Mouse (Mus musculus): ENCODE measurements at regions not wholly inside any gene's neighbourhood (a gene's known extent, or its start where the extent isn't known, plus 50 kb on each side); places are given as distances from the start of the nearest gene placed in this dataset.

DNA sequence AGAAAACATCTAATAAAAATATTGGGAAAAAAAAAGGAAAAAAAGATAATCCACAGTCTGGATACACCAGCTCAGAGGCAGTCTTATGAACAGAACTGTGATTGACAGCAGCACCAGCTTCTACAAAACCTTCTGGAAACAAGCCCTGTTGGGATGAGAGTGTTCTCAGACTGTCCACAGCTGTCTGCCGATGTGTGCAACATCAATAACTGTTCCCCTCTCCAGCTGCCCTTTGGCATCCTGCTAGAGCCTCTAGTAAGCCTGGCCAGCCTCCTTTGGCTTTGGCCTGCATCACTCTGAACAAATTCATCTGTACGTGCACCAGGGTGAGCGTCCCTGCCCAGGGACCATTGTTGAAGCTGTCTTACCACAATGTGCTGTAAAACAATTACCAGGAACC lies 137.0 kb upstream of the Irs2 start:
- H3K27ac ChIP-seq = no peak overlapping the region
- no peaks in the 10 kb centered on the region for H3K4me1 ChIP-seq
- H3K27me3 ChIP-seq = no peaks in the 10 kb centered on the region
- H3K36me3 ChIP-seq = no peaks in the 10 kb centered on the region
- no peaks in the 10 kb centered on the region for H3K9me3 ChIP-seq
- no peak overlapping the region for H3K9ac ChIP-seq
- 56% methylated on average over 3 of the region's 3 CpGs for WGBS
- ATAC-seq (ENCODE audit: insufficient number of reproducible peaks, low FRiP score, low TSS enrichment, low read depth) = no peak
- H3K4me3 ChIP-seq = no peak overlapping the region
- no peak overlapping the region for H3K4me2 ChIP-seq

DNA sequence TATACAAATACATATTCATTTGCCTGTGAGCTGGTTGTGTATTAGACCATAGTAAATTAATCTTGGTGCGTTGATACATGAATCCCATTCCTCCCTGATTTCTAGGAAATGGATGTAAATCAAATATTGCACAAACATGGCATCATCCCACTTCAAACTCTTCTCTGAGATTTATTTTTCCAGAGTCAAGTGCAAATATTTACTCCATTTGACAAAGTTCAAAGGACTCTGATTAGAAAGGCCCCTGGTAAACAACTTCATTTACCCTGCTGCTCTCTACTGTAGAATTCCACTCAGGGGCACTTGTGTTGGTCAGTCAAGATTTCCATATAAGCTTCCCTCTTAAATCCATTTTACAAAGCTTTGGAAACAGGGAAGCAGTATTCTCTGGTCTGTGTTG lies 132.3 kb upstream of the Irs2 start:
- H3K4me2 ChIP-seq = no peak overlapping the region
- no peaks in the 10 kb centered on the region for H3K36me3 ChIP-seq
- no peak overlapping the region for H3K27ac ChIP-seq
- 88% methylated on average over 1 of the region's 1 CpGs for WGBS
- ATAC-seq (ENCODE audit: insufficient number of reproducible peaks, low FRiP score, low TSS enrichment, low read depth) = no peak
- no peaks in the 10 kb centered on the region for H3K9me3 ChIP-seq
- H3K9ac ChIP-seq = no peak overlapping the region
- no peaks in the 10 kb centered on the region for H3K27me3 ChIP-seq
- H3K4me3 ChIP-seq = no peak overlapping the region
- H3K4me1 ChIP-seq = no peaks in the 10 kb centered on the region

GRCm38 (mm10) chr8:11139294-11139693 lies 131.0 kb upstream of the Irs2 start:
- ATAC-seq (ENCODE audit: insufficient number of reproducible peaks, low FRiP score, low TSS enrichment, low read depth) = no peak
- WGBS = 62% methylated on average over 2 of the region's 2 CpGs

DNA sequence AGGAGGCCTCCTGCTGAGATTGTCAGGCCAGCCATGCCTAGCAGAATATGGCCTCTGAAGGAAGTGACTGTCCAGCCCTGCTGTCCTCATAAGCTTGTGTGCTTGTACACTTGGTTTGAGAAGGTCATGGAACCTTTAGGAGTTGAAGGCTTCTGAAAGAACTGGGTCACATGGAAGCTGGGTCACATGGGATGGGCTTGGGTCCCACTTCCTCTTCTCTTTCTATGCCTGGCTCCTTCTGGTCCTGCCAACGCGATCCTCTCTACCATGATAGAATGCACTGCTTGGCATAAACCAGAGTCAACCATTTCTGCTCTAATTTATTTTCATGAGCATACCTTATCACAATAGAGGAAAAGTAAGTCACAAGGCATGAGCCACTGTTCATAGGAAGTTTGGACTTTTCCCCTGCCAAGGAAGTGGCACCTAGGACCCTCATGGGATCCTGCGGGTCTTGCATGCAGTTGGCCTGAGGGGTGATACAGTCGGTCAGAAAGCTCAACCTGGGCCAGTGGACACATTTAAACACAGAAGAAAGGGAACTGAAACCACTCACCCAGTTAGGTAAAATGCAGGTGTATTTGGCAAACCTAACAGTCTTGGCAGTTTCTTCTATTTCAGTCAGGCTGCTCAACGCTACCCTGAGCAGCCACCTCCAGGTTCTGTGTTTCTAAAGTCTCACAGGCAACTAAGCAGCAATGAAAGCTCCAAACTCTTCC lies 130.2 kb upstream of the Irs2 start:
- Histone ChIP-seq H3K27me3 (no peaks in the 10 kb centered on the region), H3K27ac (no peak overlapping the region), H3K36me3 (no peaks in the 10 kb centered on the region), H3K9me3 (no peaks in the 10 kb centered on the region), H3K4me3 (no peak overlapping the region), H3K9ac (no peak overlapping the region), H3K4me2 (no peak overlapping the region), H3K4me1 (no peaks in the 10 kb centered on the region)
- WGBS = 89% methylated on average over 5 of the region's 5 CpGs
- ATAC-seq (ENCODE audit: insufficient number of reproducible peaks, low FRiP score, low TSS enrichment, low read depth) = no peak

More at GRCm38 (mm10) chr8:11139294-11139693, 131.0 kb upstream of the Irs2 start:
- no peak overlapping the region for H3K9ac ChIP-seq
- no peaks in the 10 kb centered on the region for H3K9me3 ChIP-seq
- no peaks in the 10 kb centered on the region for H3K4me1 ChIP-seq
- H3K27me3 ChIP-seq = no peaks in the 10 kb centered on the region
- H3K4me2 ChIP-seq = no peak overlapping the region
- no peak overlapping the region for H3K4me3 ChIP-seq
- H3K36me3 ChIP-seq = no peaks in the 10 kb centered on the region
- H3K27ac ChIP-seq = no peak overlapping the region

- Histone ChIP-seq H3K27ac (no peak overlapping the region), H3K9me3 (no peaks in the 10 kb centered on the region), H3K4me3 (no peak overlapping the region), H3K4me2 (no peak overlapping the region), H3K9ac (no peak overlapping the region), H3K36me3 (no peaks in the 10 kb centered on the region), H3K27me3 (no peaks in the 10 kb centered on the region), H3K4me1 (no peaks in the 10 kb centered on the region)
- no peak for ATAC-seq (ENCODE audit: insufficient number of reproducible peaks, low FRiP score, low TSS enrichment, low read depth)
- 72% methylated on average over 4 of the region's 4 CpGs for WGBS
Observed at GRCm38 (mm10) chr8:11136566-11136965, 128.3 kb upstream of the Irs2 start.

DNA sequence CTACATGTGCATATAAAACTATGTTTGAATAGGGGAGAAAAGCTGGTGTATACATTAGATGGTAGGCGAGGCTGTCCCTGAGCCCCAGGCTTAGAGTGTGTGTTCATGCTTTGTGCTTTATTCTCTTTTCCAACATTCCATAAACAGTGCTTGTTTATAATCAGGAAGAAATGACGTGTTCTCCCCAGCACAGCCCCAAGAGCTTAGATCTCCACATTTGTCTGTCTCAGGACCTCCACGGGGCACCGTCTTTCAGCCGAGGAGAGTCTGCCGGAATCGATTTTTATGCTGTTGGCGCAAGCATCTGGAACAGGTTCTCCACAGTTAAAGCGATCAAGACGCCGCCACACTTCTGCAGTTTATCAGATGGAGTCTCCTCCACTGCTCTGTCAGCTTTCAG lies 126.9 kb upstream of the Irs2 start:
- Histone ChIP-seq H3K4me1 (no peaks in the 10 kb centered on the region), H3K27me3 (no peaks in the 10 kb centered on the region), H3K9ac (no peak overlapping the region), H3K27ac (no peak overlapping the region), H3K4me2 (no peak overlapping the region), H3K4me3 (no peak overlapping the region), H3K36me3 (no peaks in the 10 kb centered on the region), H3K9me3 (no peaks in the 10 kb centered on the region)
- ATAC-seq (ENCODE audit: insufficient number of reproducible peaks, low FRiP score, low TSS enrichment, low read depth) = no peak
- WGBS = 66% methylated on average over 11 of the region's 11 CpGs

- Histone ChIP-seq H3K4me3 (no peak overlapping the region), H3K36me3 (no peaks in the 10 kb centered on the region), H3K4me2 (no peak overlapping the region), H3K27me3 (no peaks in the 10 kb centered on the region), H3K27ac (no peak overlapping the region), H3K4me1 (no peaks in the 10 kb centered on the region), H3K9ac (no peak overlapping the region), H3K9me3 (no peaks in the 10 kb centered on the region)
- no peak for ATAC-seq (ENCODE audit: insufficient number of reproducible peaks, low FRiP score, low TSS enrichment, low read depth)
- WGBS = 85% methylated on average over 4 of the region's 4 CpGs
Observed at GRCm38 (mm10) chr8:11134562-11134961, 126.3 kb upstream of the Irs2 start.

- Histone ChIP-seq H3K4me1 (peaks cover 8% of the 10 kb centered on the region), H3K9me3 (no peaks in the 10 kb centered on the region), H3K9ac (no peak overlapping the region), H3K27me3 (no peaks in the 10 kb centered on the region; the same call in 1 of the 2 replicates), H3K4me3 (no peak overlapping the region), H3K27ac (no peak overlapping the region), H3K4me2 (no peak overlapping the region), H3K36me3 (no peaks in the 10 kb centered on the region)
- ATAC-seq (ENCODE audit: insufficient number of reproducible peaks, low FRiP score, low TSS enrichment, low read depth) = no peak
- 59% methylated on average over 5 of the region's 5 CpGs for WGBS
Observed at GRCm38 (mm10) chr8:11119030-11119634, 110.9 kb upstream of the Irs2 start.

DNA sequence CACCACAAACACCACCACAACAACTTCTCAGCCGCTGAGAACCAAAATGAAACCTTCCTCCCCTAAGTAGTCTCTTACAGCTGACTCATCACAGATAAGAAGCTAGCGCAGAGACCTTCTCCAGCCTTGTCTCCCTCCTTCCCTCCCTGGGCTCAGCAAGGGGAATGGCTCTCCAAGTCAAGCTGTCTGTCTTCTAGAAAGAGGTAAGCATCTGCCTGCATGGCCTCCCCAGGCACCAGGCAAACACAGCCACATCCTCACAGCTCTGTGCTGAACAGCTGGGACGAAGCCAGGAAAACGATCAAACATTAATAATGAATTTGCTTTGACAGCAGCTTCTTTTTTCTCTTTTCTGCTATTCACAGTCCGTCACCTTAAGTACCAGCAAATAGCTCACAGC lies 108.3 kb upstream of the Irs2 start:
- no peaks in the 10 kb centered on the region for H3K9me3 ChIP-seq
- H3K27me3 ChIP-seq = no peaks in the 10 kb centered on the region; the same call in 1 of the 2 replicates
- ATAC-seq (ENCODE audit: insufficient number of reproducible peaks, low FRiP score, low TSS enrichment, low read depth) = no peak
- H3K4me1 ChIP-seq = peaks cover 8% of the 10 kb centered on the region
- H3K4me2 ChIP-seq = no peak overlapping the region
- H3K4me3 ChIP-seq = no peak overlapping the region
- H3K36me3 ChIP-seq = no peaks in the 10 kb centered on the region
- H3K27ac ChIP-seq = no peak overlapping the region
- no peak overlapping the region for H3K9ac ChIP-seq
- WGBS = 79% methylated on average over 5 of the region's 5 CpGs

DNA sequence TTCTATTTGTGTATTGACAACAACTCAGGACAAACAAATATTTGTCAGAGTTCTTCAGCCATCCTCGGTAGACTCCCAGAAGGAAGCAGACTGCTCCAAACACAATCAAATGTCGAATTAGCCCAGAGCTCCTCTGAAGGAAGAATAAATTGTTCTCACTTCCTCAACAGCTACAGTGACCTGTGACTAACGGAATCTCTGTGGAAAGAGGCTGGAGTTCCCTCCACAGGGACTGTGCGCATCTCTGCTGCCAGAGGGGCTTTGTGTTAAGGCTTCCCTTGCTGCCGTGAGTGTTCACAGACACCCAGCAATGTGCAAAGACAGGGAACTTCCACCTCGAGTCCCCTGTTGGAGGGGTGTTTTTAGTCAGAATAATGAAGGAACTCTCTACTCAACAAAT lies 107.0 kb upstream of the Irs2 start:
- H3K9me3 ChIP-seq = no peaks in the 10 kb centered on the region
- H3K4me3 ChIP-seq = no peak overlapping the region
- peaks cover 8% of the 10 kb centered on the region for H3K4me1 ChIP-seq
- H3K27ac ChIP-seq = no peak overlapping the region
- no peaks in the 10 kb centered on the region; the same call in 1 of the 2 replicates for H3K27me3 ChIP-seq
- no peak overlapping the region for H3K9ac ChIP-seq
- whole genome bisulfite sequencing = 23% methylated on average over 6 of the region's 6 CpGs
- no peak overlapping the region for H3K4me2 ChIP-seq
- no peak for ATAC-seq (ENCODE audit: insufficient number of reproducible peaks, low FRiP score, low TSS enrichment, low read depth)
- no peaks in the 10 kb centered on the region for H3K36me3 ChIP-seq

GRCm38 (mm10) chr8:11114531-11114930 lies 106.3 kb upstream of the Irs2 start:
- Histone ChIP-seq H3K4me3 (no peak overlapping the region), H3K27ac (no peak overlapping the region)
- no peak for ATAC-seq (ENCODE audit: insufficient number of reproducible peaks, low FRiP score, low TSS enrichment, low read depth)

DNA sequence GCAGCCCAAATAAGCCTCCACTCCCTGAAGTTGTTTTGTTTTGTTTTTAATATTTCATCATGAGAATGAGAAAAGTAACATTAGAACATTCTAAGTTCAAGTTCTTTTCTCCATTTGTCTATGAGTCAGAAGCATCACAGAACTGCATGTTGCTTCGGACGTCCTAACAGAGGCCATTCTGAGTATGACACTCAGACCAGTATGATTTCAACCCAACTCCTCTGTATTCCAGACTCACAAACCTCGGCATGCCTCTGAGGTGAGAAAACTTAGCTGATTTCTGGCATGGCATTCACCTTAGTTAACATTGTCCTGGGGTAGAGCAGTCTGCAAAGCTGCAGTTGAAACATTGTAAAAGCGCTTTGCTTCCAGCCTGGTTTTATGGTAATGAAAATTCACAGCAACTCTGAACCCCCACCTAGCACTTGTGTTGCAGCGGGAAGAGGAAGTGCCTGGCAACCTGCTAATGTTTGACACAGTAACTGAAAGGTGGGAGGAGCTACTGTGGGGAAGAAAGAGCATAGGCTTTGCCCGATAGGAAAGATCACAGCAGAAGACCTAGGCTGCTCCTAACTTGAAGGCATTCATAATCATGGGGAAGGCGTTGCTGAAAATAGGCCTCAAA lies 104.8 kb upstream of the Irs2 start:
- ATAC-seq (ENCODE audit: insufficient number of reproducible peaks, low FRiP score, low TSS enrichment, low read depth) = no peak
- Histone ChIP-seq H3K4me2 (no peak overlapping the region), H3K9me3 (no peaks in the 10 kb centered on the region), H3K27me3 (no peaks in the 10 kb centered on the region; the same call in 1 of the 2 replicates), H3K9ac (no peak overlapping the region), H3K27ac (no peak overlapping the region), H3K4me3 (no peak overlapping the region), H3K36me3 (no peaks in the 10 kb centered on the region), H3K4me1 (peaks cover 8% of the 10 kb centered on the region)
- WGBS = 54% methylated on average over 7 of the region's 7 CpGs

More at GRCm38 (mm10) chr8:11114531-11114930, 106.3 kb upstream of the Irs2 start:
- Histone ChIP-seq H3K4me1 (peaks cover 8% of the 10 kb centered on the region), H3K27me3 (no peaks in the 10 kb centered on the region; the same call in 1 of the 2 replicates), H3K9me3 (no peaks in the 10 kb centered on the region), H3K4me2 (no peak overlapping the region), H3K36me3 (no peaks in the 10 kb centered on the region), H3K9ac (no peak overlapping the region)
- WGBS = 31% methylated on average over 8 of the region's 8 CpGs

Data from limb, embryonic 15.5 days (tissue).